Mouse (Mus musculus) intestine, embryonic 16.5 days (tissue): Measurements from ENCODE around the gene Hps3. TPM values are rescaled to one million over a fixed set of nuclear protein-coding genes. Genes with fewer than 3 reads are reported as not detected.
"Not testable (repeated sequence)": the region's sequence is repeated elsewhere in the genome, so short reads cannot be mapped to it uniquely, and the experiment has no call there.

ENCODE experiments used
- ATAC-seq: fragments of 200-750 bp; cut with Nextera tagmentation; 2 replicates; pipeline ENCODE4 v1.8.0; 2017; ENCODE audit warnings: moderate TSS enrichment, moderate library complexity
- H3K27ac ChIP-seq: fragments of 300-500 bp; sonication (generic); 2 replicates; pipeline ENCODE4 v1.5.1; 2014; ENCODE audit warnings: mild to moderate bottlenecking, low read length
- H3K27me3 ChIP-seq: fragments of 300-500 bp; sonication (generic); replicated peaks from 2 replicates; pipeline ENCODE4 v1.6.1; 2014; ENCODE audit warnings: low read length, control low read depth, mixed read lengths; ENCODE audit not compliant: control insufficient read depth, insufficient read depth
- H3K36me3 ChIP-seq: fragments of 300-500 bp; sonication (generic); 2 replicates; pipeline ENCODE4 v1.6.1; 2014; ENCODE audit warnings: low read length, control low read depth; ENCODE audit not compliant: control insufficient read depth, insufficient read depth
- H3K4me1 ChIP-seq: fragments of 300-500 bp; sonication (generic); 2 replicates; pipeline ENCODE4 v1.6.1; 2014; ENCODE audit warnings: low read length, control low read depth, mixed read lengths; ENCODE audit not compliant: control insufficient read depth, insufficient read depth
- H3K4me2 ChIP-seq: fragments of 300-500 bp; sonication (generic); 2 replicates; pipeline ENCODE4 v1.6.1; 2014; ENCODE audit warnings: low read depth, low read length, control low read depth
- H3K4me3 ChIP-seq: fragments of 300-500 bp; sonication (generic); 2 replicates; pipeline ENCODE4 v1.5.1; 2014; ENCODE audit warnings: mild to moderate bottlenecking, low read length
- H3K9ac ChIP-seq: fragments of 300-500 bp; sonication (generic); 2 replicates; pipeline ENCODE4 v1.6.1; 2014; ENCODE audit warnings: low read depth, low read length
- H3K9me3 ChIP-seq: fragments of 300-500 bp; sonication (generic); 2 replicates; pipeline ENCODE4 v1.6.1; 2016; ENCODE audit warnings: low read length, control low read depth; ENCODE audit not compliant: control insufficient read depth
- WGBS: fragments of 180-500 bp; shearing (Covaris S2); extraction: QIAGEN DNeasy Blood & Tissue Kit; methylation state at CpG from one replicate; pipeline ENCODE4 v1.1.7; 2014; 5-methylcytosine and 5-hydroxymethylcytosine counted together
- polyA plus RNA-seq: library from polyadenylated mRNA; unstranded; fragments of >200 nt; fragmentation: Nextera tagmentation; extraction: Ambion mirVana; gene quantifications from 2 replicates; pipeline ENCODE4 v1.2.1, GENCODE M21; 2015

Gene Hps3
- polyA plus RNA-seq, 1 experiment from 2014 or later = 9.8 TPM

- H3K9me3 ChIP-seq = no peaks in the 10 kb centered on the region
- ATAC-seq = no peak
- H3K27ac ChIP-seq = no peak overlapping the region
- H3K27me3 ChIP-seq = no peaks in the 10 kb centered on the region
- H3K36me3 ChIP-seq = no peaks in the 10 kb centered on the region
- H3K4me2 ChIP-seq = no peak overlapping the region
- WGBS = 70% methylated on average over 3 of the region's 3 CpGs
- H3K9ac ChIP-seq = no peak overlapping the region
- H3K4me1 ChIP-seq = no peaks in the 10 kb centered on the region
- H3K4me3 ChIP-seq = no peak overlapping the region
Observed at GRCm38 (mm10) chr3:19960570-19961114, 74.5 kb downstream of the Hps3 start.

- Histone ChIP-seq H3K27ac (no peak overlapping the region), H3K4me2 (no peak overlapping the region), H3K9ac (no peak overlapping the region), H3K4me1 (no peaks in the 10 kb centered on the region), H3K4me3 (no peak overlapping the region), H3K36me3 (no peaks in the 10 kb centered on the region), H3K27me3 (no peaks in the 10 kb centered on the region), H3K9me3 (no peaks in the 10 kb centered on the region)
- 77% methylated on average over 1 of the region's 1 CpGs for WGBS
- ATAC-seq = no peak
Observed at GRCm38 (mm10) chr3:19958983-19959382, 76.1 kb downstream of the Hps3 start.

GRCm38 (mm10) chr3:19958031-19958430, 77.1 kb downstream of the Hps3 start:
- Histone ChIP-seq H3K9ac (no peak overlapping the region), H3K4me3 (no peak overlapping the region), H3K27me3 (no peaks in the 10 kb centered on the region), H3K4me2 (no peak overlapping the region), H3K36me3 (no peaks in the 10 kb centered on the region), H3K9me3 (no peaks in the 10 kb centered on the region), H3K27ac (no peak overlapping the region), H3K4me1 (no peaks in the 10 kb centered on the region)
- ATAC-seq = no peak

GRCm38 (mm10) chr3:19956885-19957284, 78.2 kb downstream of the Hps3 start, which contains the start of gene Cp:
Gene Cp, plus strand, starts transcription at chr3:19957054.
- 32% methylated on average over 5 of the region's 5 CpGs for WGBS
- no peak within 1 kb of the TSS for H3K4me2 ChIP-seq
- H3K9me3 ChIP-seq = no peaks in the 10 kb centered on the region
- no peaks in the 10 kb centered on the region for H3K27me3 ChIP-seq
- H3K36me3 ChIP-seq = no peaks in the 10 kb centered on the region
- no peak within 1 kb of the TSS for H3K27ac ChIP-seq
- ATAC-seq = no peak
- no peak within 1 kb of the TSS for H3K4me3 ChIP-seq
- no peak within 1 kb of the TSS for H3K9ac ChIP-seq
- H3K4me1 ChIP-seq = no peaks in the 10 kb centered on the region

- Histone ChIP-seq H3K4me2 (no peak overlapping the region), H3K9me3 (no peaks in the 10 kb centered on the region), H3K27ac (no peak overlapping the region), H3K4me1 (no peaks in the 10 kb centered on the region), H3K9ac (no peak overlapping the region), H3K4me3 (no peak overlapping the region), H3K36me3 (no peaks in the 10 kb centered on the region), H3K27me3 (no peaks in the 10 kb centered on the region)
- ATAC-seq = peak; percentile 47
- 54% methylated on average over 3 of the region's 3 CpGs for WGBS
Observed at GRCm38 (mm10) chr3:19953865-19954264, 81.2 kb downstream of the Hps3 start.

- 65% methylated on average over 1 of the region's 1 CpGs for WGBS
- no peaks in the 10 kb centered on the region for H3K9me3 ChIP-seq
- H3K36me3 ChIP-seq = no peaks in the 10 kb centered on the region
- H3K4me1 ChIP-seq = no peaks in the 10 kb centered on the region
- H3K27me3 ChIP-seq = no peaks in the 10 kb centered on the region
- no peak overlapping the region for H3K9ac ChIP-seq
- H3K27ac ChIP-seq = no peak overlapping the region
- no peak for ATAC-seq
- no peak overlapping the region for H3K4me2 ChIP-seq
- no peak overlapping the region for H3K4me3 ChIP-seq
Observed at GRCm38 (mm10) chr3:19953425-19953824, 81.7 kb downstream of the Hps3 start.

- not testable (repeated sequence) for H3K4me3 ChIP-seq, H3K27me3 ChIP-seq, H3K27ac ChIP-seq, H3K9me3 ChIP-seq, H3K4me2 ChIP-seq, H3K4me1 ChIP-seq, H3K9ac ChIP-seq, H3K36me3 ChIP-seq
- peak; percentile 75 for ATAC-seq
- 92% methylated on average over 1 of the region's 1 CpGs for WGBS
Observed at GRCm38 (mm10) chr3:19949401-19949800, 85.7 kb downstream of the Hps3 start.

- ATAC-seq = no peak
- no peak overlapping the region for H3K27ac ChIP-seq
- H3K36me3 ChIP-seq = no peaks in the 10 kb centered on the region
- no peak overlapping the region for H3K9ac ChIP-seq
- no peaks in the 10 kb centered on the region for H3K9me3 ChIP-seq
- no peaks in the 10 kb centered on the region for H3K4me1 ChIP-seq
- H3K4me2 ChIP-seq = no peak overlapping the region
- H3K4me3 ChIP-seq = no peak overlapping the region
- no peaks in the 10 kb centered on the region for H3K27me3 ChIP-seq
Observed at GRCm38 (mm10) chr3:19948552-19948951, 86.6 kb downstream of the Hps3 start.
